Mouse (Mus musculus): Measurements from ENCODE around the gene Heatr5a. TPM values are rescaled to one million over a fixed set of nuclear protein-coding genes. Genes with fewer than 3 reads are reported as not detected.

Gene Heatr5a
- total RNA-seq, 1 experiment from 2014 or later = 18.0 TPM

- no peak for DNase-seq
Measured at GRCm38 (mm10) chr12:51884801-51885200, 86.3 kb downstream of the Heatr5a start.

GRCm38 (mm10) chr12:51883297-51883805 lies 87.8 kb downstream of the Heatr5a start:
- DNase-seq = peak; percentile 38

- DNase-seq = peak; percentile 87
Measured at GRCm38 (mm10) chr12:51882606-51883296, 88.4 kb downstream of the Heatr5a start.

DNA sequence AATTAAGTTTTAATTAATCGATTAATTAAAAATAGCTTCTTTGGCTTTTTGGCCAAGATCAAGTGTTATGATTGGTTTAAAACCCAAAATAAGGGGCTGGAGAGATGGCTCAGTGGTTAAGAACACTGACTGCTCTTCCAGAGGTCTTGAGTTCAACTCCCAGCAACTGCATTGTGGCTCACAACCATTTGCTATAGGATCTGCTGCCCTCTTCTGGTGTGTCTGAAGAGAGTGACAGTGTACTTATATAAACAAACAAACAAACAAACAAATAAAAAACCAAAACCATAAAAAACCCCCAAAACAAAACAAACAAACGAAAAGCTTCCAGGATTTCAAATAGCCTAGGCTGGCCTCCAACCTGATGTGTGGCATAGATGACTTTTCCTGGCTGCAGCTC lies 89.3 kb downstream of the Heatr5a start:
- no peak for DNase-seq

DNA sequence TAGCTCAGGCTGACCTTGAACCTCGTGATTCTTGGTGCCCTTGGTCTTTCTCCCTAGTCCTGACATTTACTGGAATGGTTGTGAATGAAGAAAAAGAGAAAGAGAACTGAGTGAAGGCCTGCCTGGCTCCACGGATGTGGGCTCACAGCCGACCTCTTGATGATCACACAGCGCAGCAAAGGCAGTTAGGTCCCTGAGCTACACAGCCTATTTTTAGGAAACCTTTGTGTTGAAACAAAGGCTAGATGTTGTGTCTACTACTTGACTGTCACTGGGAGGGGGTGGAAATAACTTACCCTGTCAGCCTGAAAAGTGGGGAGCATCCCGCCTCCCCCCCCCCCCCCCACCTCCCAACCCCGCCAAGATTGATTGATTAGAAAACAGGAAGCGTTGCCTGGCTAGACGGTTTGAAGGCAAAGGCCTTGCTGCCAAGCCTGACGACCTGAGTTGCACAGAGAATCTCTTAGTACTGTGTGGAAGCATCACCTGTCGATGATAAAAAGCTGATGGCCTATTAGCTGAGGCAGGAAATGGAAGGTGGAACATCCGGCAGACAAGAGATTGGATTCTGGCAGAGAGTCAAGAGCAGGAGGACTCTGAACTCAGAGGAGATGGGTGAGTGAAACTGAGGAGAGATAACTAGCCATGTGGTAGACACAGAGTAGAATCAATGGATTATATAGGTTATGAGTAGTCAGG lies 99.5 kb downstream of the Heatr5a start:
- DNase-seq = no peak

DNA sequence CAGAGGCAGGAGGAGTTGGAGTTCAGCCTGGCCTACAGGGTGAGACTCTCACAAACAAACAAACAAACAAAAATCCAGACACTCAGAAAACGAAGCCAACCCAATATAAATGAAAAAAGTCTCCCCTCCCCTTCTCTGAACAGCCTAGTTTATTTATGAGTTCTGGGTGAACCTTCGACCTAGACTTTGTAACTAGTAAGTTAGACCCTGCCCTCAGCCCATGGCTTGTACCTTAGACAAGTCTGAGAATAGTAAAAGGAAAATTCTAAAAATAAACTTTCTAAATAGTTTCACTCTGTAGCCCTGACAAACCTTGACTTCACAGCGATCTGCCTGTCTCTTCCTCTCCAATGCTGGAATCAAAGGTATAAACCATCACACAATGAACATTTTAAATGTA lies 101.6 kb downstream of the Heatr5a start:
- DNase-seq = no peak

GRCm38 (mm10) chr12:51867076-51867475 lies 104.0 kb downstream of the Heatr5a start:
- DNase-seq = no peak

DNA sequence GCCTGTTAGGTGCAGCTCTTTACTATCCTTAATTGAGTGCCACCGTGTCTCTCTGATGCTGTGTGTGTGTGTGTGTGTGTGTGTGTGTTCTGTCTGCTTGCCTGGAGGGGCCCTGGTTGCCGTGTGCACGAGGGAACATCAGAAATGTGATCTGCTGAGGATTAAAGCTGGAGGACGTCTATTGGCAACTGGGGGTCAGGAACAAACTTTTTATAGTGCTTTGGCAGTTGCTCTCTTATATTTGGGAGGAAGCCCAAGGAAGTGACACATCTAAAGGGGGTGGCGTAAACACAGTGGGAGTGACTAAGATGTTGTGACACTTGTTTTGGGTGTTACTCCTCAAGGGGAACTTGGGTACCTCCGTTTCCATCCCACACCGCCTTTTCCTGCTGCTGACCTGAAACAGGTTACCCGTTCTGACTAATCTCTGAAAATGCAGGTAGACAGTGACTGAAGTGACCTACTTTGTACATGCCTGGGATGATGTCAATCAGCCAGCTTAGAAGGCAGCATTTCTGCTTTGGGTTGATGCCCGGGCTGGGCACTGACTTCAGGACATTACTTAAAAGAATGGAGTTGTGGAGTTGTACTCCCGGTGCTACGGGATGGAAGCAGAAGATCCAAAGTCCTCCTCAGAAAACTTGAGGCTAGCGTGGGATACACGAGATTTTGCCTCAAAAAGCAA lies 104.8 kb downstream of the Heatr5a start:
- DNase-seq = peak; percentile 62

DNA sequence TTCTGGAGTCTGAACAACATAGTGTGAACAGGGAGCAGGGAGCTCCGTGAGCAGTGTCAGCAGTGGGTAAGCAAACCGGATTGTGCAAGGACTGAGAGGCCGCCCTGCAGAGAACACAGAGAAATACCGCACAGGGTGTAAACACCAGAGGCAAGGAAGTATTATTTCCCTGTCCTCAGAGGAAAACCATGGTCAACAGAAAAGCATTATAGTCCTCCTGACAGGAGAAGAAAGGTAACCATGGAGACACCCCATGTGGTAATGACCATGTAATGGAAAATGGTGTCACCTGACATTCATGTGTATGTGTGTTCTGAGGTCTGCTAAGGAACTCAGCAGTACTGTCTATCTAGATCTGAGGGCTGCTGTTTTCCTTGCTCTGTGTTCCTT lies 105.3 kb downstream of the Heatr5a start:
- peak; percentile 36 for DNase-seq

GRCm38 (mm10) chr12:51865061-51865789 lies 105.9 kb downstream of the Heatr5a start:
- peak; percentile 37 for DNase-seq

DNA sequence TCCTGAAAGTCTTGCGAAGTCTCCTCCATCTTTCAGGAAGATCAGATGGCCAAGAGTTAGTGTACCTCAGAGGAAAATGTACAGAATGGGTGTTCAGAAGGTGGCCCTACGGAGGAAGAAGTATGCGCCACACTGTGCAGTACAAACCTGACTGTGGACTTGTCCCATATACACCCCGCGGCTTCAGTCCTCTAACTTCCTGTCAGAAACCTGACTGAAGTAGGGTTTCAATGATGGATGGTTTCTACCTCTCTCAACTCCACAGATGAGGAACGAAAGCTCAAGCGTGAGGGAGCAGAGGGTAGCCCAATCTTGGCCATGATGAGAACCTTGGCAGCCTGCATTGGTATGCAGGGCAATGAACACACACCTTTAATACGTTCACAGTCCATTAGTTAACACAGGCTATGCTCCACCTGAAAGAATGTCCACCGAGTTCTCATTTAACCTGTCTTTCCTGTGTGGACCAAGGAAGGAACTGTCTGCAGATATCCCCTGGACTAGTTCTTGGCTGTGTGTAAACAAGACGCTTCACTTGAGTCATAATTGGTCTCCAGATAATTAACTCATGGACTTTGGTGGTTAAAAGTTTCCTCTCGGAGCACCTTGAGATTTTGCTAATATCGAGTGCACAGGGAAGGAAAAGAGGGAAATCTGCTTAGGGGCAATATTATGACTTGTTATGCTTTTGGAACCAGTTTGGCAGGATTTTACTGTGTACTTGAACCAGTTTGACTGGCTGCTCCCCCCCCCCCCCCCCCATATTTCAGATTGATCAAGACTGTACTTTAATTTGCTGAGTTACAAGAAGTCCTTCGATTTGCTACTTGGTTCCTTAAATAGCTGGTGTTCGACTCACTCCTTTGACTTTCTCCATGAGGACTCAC lies 107.8 kb downstream of the Heatr5a start:
- no peak for DNase-seq

DNA sequence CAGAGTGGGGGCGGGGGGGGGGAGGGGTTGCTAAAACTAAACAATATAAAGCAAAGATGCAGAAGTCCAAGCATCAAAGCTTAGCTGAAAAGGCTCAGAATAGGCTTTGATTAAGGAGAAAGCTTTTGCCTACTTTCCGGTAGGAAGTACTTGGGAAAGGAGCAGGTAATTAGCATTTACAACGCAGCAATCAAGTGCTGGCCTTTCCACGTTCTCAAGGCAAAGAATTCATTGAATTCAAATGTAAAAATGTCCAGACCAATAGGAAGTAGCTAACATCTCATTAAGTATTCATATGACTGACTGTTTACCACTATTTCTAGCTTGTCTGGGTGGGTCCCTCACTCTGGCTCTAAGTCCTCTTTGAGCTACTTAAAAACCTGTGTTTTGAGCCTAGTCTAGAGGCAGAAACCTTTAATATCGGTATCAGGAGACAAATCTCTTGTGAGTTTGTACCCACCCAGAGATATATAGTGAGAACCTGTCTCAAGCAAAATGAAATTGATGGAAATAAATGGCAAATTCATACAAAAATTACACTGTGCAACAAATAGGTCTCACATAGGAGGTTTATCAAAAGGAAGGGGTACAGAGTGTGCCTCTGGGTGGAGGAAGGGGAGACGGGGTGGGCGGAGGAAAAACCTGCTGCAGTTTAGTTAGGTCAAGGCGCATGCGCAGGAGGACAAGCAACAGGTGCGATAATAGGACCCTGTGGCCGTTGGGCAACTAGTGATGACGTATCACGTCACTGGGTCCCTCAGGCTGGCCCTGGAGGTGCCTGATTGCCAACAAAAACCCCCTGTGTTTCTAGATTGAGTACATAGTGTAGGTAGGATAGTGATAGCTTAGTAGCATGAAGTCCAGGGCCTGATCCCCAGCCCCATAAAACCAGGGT lies 112.7 kb downstream of the Heatr5a start:
- no peak for DNase-seq

GRCm38 (mm10) chr12:51856768-51857295 lies 114.3 kb downstream of the Heatr5a start:
- no peak for DNase-seq

DNA sequence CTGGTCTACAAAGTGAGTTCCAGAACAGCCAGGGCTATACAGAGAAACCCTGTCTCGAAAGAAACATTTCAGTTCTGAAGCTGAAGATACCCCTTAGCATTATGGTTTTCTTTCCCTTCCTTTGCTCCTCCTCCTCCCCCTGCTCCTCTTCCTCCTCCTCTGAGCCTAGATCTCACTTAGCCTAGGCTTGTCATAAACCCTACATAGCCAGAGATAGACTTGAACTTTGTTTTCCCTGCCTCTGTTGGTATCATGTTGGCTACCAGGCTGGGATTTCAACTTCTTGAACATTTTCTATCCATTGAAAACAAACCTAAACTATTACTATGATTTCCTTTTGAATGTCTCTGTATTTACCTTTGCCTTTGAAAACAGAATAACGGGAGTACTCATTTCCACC lies 115.2 kb downstream of the Heatr5a start:
- DNase-seq = no peak

- DNase-seq = no peak
Measured at GRCm38 (mm10) chr12:51855453-51855852, 115.7 kb downstream of the Heatr5a start.

GRCm38 (mm10) chr12:51851617-51852016 lies 119.5 kb downstream of the Heatr5a start:
- DNase-seq = no peak

GRCm38 (mm10) chr12:51851155-51851554 lies 120.0 kb downstream of the Heatr5a start:
- DNase-seq = no peak

DNA sequence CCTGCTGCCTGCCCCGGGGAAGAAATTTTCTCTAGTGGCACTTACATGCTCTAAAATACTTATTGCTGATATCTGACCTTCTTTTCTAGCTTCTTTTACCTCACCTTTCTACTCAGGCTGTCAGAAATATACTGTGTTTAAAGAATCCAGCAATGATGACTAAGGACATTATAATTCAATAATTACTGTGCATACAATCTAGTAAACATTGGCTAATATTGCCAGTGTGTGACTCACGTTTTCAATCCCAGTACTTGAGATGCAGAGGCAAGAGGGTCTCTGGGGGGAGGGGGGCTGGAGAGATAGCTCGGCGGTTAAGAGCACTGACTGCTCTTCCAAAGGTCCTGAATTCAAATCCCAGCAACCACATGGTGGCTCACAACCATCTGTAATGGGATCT lies 120.8 kb downstream of the Heatr5a start:
- DNase-seq = no peak

- DNase-seq = no peak
Measured at GRCm38 (mm10) chr12:51849902-51850301, 121.2 kb downstream of the Heatr5a start.
